Mouse (Mus musculus): Measurements from ENCODE around the gene Prr22. TPM values are rescaled to one million over a fixed set of nuclear protein-coding genes. Genes with fewer than 3 reads are reported as not detected.

Prr22 gene
- polyA plus RNA-seq (2015; fragmentation: Nextera tagmentation; extraction: Ambion mirVana) = 0.10 and 0.36 TPM in 2 replicates

DNA sequence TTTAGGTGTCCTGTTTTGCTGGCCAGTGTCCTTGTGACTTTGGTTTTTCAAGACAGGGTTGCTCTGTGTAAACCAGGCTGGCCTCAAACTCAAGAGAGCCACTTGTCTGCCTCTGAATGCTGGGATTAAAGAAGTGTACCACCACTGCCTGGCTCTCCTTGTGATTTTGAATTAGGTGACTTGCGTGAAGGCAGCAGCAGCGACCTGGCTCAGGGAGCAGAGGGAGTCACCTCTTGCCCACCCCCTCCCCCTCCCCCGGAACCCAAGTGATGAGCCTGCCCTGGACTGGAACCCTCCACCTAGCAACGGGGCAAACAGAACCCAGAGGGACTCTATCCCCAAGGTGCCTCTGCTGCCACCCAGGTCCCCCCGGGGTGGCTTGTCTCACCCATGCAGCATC, at the start of gene Prr22:
TSS of gene Prr22 (plus strand) at position 301 of the 400 bp plus-strand sequence.

DNA sequence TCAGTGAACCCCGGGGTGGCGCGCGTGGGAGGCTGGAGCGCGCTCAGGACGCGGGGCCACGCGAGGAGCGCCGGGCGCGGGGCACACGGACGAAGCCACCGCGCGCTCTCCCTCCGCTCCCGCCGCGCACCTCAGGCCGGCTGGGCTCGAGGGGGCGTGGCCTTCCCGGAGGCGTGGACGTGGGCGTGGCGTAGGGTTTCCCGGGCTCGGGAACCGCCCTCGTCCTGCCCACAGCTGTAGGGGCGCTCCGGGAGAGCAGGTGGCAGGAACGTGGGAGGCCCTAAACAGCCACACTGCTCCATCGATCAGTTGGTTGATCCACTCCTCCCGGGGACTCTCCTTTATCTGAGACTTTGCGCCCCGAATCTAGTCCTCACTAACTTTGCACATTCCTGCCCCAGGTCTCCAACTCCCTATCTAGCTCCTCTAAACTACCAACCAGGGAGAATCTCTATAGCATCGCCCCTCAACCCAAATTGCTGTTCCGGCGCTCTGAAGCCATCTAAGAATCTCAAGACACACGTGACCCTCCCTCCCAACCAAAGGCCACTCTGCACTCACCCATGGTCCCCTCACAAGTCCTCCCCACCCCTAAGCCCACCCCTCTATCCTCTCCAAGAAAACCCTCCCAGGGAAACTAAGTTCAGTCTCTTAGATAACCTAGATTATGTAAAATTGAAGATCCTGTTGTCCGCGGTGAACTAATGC, 12.5 kb upstream of the Prr22 start, which contains the start of gene Nrtn:
TSS of gene Nrtn (minus strand) at position 115 of the 708 bp plus-strand sequence.

DNA sequence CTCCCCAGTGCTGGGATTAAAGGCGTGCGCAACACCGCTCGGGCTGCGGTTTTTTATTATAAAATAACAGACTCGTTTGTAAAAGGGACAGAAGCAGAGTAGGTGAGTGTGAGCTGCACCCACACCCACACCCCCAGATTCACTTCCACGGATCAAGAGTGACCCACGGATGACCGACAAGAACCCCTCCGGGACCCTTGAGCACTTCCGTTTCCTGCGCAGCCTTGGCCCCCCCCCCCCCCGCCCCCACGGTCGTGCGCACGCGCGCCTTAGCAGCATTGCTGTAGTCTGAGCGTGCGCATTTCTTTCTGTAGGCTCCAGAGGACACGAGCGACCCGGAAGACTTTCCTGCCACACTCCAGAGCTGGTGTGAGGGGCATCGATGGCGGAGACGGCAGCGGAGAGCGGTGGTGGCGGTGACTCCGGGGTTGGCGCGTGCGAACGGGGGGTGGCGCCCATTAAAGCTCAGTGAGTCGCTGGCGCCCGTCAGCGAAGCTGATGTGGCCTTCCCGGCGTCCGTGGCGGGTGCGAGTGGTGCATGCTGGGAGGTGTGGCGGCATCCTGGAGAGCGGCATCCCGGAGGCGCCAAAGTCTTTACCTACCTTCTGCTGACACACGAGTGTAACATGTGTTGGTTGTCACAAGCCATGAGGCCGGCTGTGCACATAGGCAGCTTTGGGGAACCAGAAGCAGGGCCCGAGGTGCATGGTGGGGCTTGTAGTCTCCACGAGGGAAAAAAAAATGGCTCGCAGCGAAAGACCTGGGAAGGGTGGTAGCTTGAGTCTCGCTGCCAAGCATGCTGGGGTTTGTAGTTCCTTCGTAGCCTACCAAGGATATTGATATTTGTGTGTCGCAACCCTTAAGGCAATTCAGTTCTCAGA, 5.3 kb upstream of the Prr22 start, which contains the start of gene Dus3l:
TSS of gene Dus3l (plus strand) at position 284 of the 881 bp plus-strand sequence.

Other genes with a start within 250 kb of the Prr22 start
- 0.22 and 1.0 TPM in 2 replicates for gene Gm20219, start 215.9 kb upstream of the Prr22 start, polyA plus RNA-seq (2015; fragmentation: Nextera tagmentation; extraction: Ambion mirVana)
- 24.4 and 31.3 TPM in 2 replicates for gene Safb2, start 185.7 kb upstream of the Prr22 start, polyA plus RNA-seq (2015; fragmentation: Nextera tagmentation; extraction: Ambion mirVana)
- 47.9 and 50.0 TPM in 2 replicates for gene Safb, start 185.4 kb upstream of the Prr22 start, polyA plus RNA-seq (2015; fragmentation: Nextera tagmentation; extraction: Ambion mirVana)
- 365 and 383 TPM in 2 replicates for gene 2410015M20Rik, start 160.5 kb upstream of the Prr22 start, polyA plus RNA-seq (2015; fragmentation: Nextera tagmentation; extraction: Ambion mirVana)
- gene Rpl36, start 156.8 kb upstream of the Prr22 start, polyA plus RNA-seq (2015; fragmentation: Nextera tagmentation; extraction: Ambion mirVana) = 1,491 and 1,689 TPM in 2 replicates
- gene Lonp1, start 143.4 kb upstream of the Prr22 start, polyA plus RNA-seq (2015; fragmentation: Nextera tagmentation; extraction: Ambion mirVana) = 27.8 and 29.4 TPM in 2 replicates
- gene Catsperd, start 142.1 kb upstream of the Prr22 start, polyA plus RNA-seq (2015; fragmentation: Nextera tagmentation; extraction: Ambion mirVana) = 0.05 and 0.12 TPM in 2 replicates
- 36.7 and 39.3 TPM in 2 replicates for gene Ranbp3, start 97.0 kb upstream of the Prr22 start, polyA plus RNA-seq (2015; fragmentation: Nextera tagmentation; extraction: Ambion mirVana)
- gene Ndufa11, start 52.5 kb upstream of the Prr22 start, polyA plus RNA-seq (2015; fragmentation: Nextera tagmentation; extraction: Ambion mirVana) = 746 and 852 TPM in 2 replicates
- 7.1 and 10.0 TPM in 2 replicates for gene Vmac, start 52.2 kb upstream of the Prr22 start, polyA plus RNA-seq (2015; fragmentation: Nextera tagmentation; extraction: Ambion mirVana)
- gene Nrtn, start 12.7 kb upstream of the Prr22 start, polyA plus RNA-seq (2015; fragmentation: Nextera tagmentation; extraction: Ambion mirVana) = 2.5 and 6.9 TPM in 2 replicates
- gene Dus3l, start 5.5 kb upstream of the Prr22 start, polyA plus RNA-seq (2015; fragmentation: Nextera tagmentation; extraction: Ambion mirVana) = 19.2 and 19.3 TPM in 2 replicates
- 2.9 and 3.1 TPM in 2 replicates for gene Rfx2, start 60.8 kb downstream of the Prr22 start, polyA plus RNA-seq (2015; fragmentation: Nextera tagmentation; extraction: Ambion mirVana)
- gene Acsbg2, start 104.2 kb downstream of the Prr22 start, polyA plus RNA-seq (2015; fragmentation: Nextera tagmentation; extraction: Ambion mirVana) = not detected in 2 replicates
- 0.06 and 0.13 TPM in 2 replicates for gene 1700061G19Rik, start 105.2 kb downstream of the Prr22 start, polyA plus RNA-seq (2015; fragmentation: Nextera tagmentation; extraction: Ambion mirVana)
- 9.3 and 10.1 TPM in 2 replicates for gene Mllt1, start 165.2 kb downstream of the Prr22 start, polyA plus RNA-seq (2015; fragmentation: Nextera tagmentation; extraction: Ambion mirVana)
- gene Acer1, start 211.9 kb downstream of the Prr22 start, polyA plus RNA-seq (2015; fragmentation: Nextera tagmentation; extraction: Ambion mirVana) = 1.7 TPM in 1 of 2 replicates, not detected in the other
- gene Clpp, start 220.1 kb downstream of the Prr22 start, polyA plus RNA-seq (2015; fragmentation: Nextera tagmentation; extraction: Ambion mirVana) = 83.9 and 87.2 TPM in 2 replicates
- 45.7 and 47.9 TPM in 2 replicates for gene Alkbh7, start 227.1 kb downstream of the Prr22 start, polyA plus RNA-seq (2015; fragmentation: Nextera tagmentation; extraction: Ambion mirVana)
- 0.41 and 0.46 TPM in 2 replicates for gene Pspn, start 229.8 kb downstream of the Prr22 start, polyA plus RNA-seq (2015; fragmentation: Nextera tagmentation; extraction: Ambion mirVana)
- 28.6 and 38.6 TPM in 2 replicates for gene Gtf2f1, start 241.0 kb downstream of the Prr22 start, polyA plus RNA-seq (2015; fragmentation: Nextera tagmentation; extraction: Ambion mirVana)
- 0.28 and 0.33 TPM in 2 replicates for gene Gm17949, start 241.2 kb downstream of the Prr22 start, polyA plus RNA-seq (2015; fragmentation: Nextera tagmentation; extraction: Ambion mirVana)